Mouse (Mus musculus) stomach, embryonic 15.5 days (tissue): ENCODE results near the gene Slc20a1. TPM values are rescaled to one million over a fixed set of nuclear protein-coding genes. Genes with fewer than 3 reads are reported as not detected.

Experiments
- polyA plus RNA-seq: library from polyadenylated mRNA; unstranded; fragments of >200 nt; fragmentation: Nextera tagmentation; extraction: Ambion mirVana; gene quantifications from 2 replicates; pipeline ENCODE4 v1.2.1, GENCODE M21; 2015

Slc20a1 gene
- polyA plus RNA-seq, 1 experiment from 2014 or later, result 29.4 TPM

Other genes with a start within 250 kb of the Slc20a1 start
- gene Zc3h6, start 231.4 kb upstream of the Slc20a1 start, polyA plus RNA-seq, result 1.7 and 2.2 TPM in 2 replicates
- 15.2 and 15.4 TPM in 2 replicates for gene Gm10762, start 231.0 kb upstream of the Slc20a1 start, polyA plus RNA-seq
- 0.08 and 0.09 TPM in 2 replicates for gene Vinac1, start 150.6 kb upstream of the Slc20a1 start, polyA plus RNA-seq
- gene Ttl, start 132.8 kb upstream of the Slc20a1 start, polyA plus RNA-seq, result 13.4 TPM in 2 replicates
- gene Polr1b, start 97.8 kb upstream of the Slc20a1 start, polyA plus RNA-seq, result 26.9 and 29.4 TPM in 2 replicates
- gene Chchd5, start 69.1 kb upstream of the Slc20a1 start, polyA plus RNA-seq, result 23.1 and 23.2 TPM in 2 replicates
- 32.7 and 35.4 TPM in 2 replicates for gene Ckap2l, start 98.4 kb downstream of the Slc20a1 start, polyA plus RNA-seq
- gene Il1a, start 111.2 kb downstream of the Slc20a1 start, polyA plus RNA-seq, result 0.22 and 0.68 TPM in 2 replicates
- 0.15 TPM in 2 replicates for gene Il1b, start 172.4 kb downstream of the Slc20a1 start, polyA plus RNA-seq